Mouse (Mus musculus) CH12.LX (cell line): Measurements from ENCODE around the gene Chic2. TPM values are rescaled to one million over a fixed set of nuclear protein-coding genes. Genes with fewer than 3 reads are reported as not detected.

Experiments
- DNase-seq: peaks from one replicate; pipeline ENCODE4 v3.0.0-alpha.2; 2013; ENCODE audit errors: extremely low read depth
- H3K27ac ChIP-seq: 2 replicates; pipeline ENCODE4 v1.5.1; 2012; ENCODE audit warnings: low read depth, mild to moderate bottlenecking, control low read depth, moderate library complexity; ENCODE audit not compliant: insufficient read depth
- H3K27me3 ChIP-seq: replicated peaks from 2 replicates; pipeline ENCODE3; 2012; ENCODE audit warnings: inconsistent platforms
- H3K36me3 ChIP-seq, 2 experiments: replicated peaks in 1 of 2; 2 replicates each; pipeline versions ENCODE3 to v1.6.1; 2012; ENCODE audit warnings: inconsistent platforms in 1 of 2, low read length in 1 of 2, mild to moderate bottlenecking in 1 of 2, mixed read lengths in 1 of 2, moderate library complexity in 1 of 2; ENCODE audit not compliant: control insufficient read depth in 1 of 2, insufficient read depth in 1 of 2
- H3K4me1 ChIP-seq, 2 experiments: 2 replicates each; pipeline ENCODE4 v1.6.1; 2012; ENCODE audit warnings: inconsistent platforms in 1 of 2, moderate library complexity in 1 of 2; ENCODE audit not compliant: insufficient read depth in 2 of 2, control insufficient read depth in 1 of 2
- H3K4me2 ChIP-seq: 2 replicates; pipeline ENCODE4 v1.6.1; 2012; ENCODE audit warnings: low read depth, mild to moderate bottlenecking, control low read depth; ENCODE audit not compliant: poor library complexity, insufficient read depth, severe bottlenecking
- H3K4me3 ChIP-seq, 3 experiments: fragments of 150-350 bp in 1 of 3; sonication (generic) in 1 of 3; replicated peaks in 1 of 3; 2 replicates each; pipeline versions ENCODE3 to v1.5.1; 2011 to 2012; ENCODE audit warnings: low read depth in 2 of 3, low read length in 2 of 3, mild to moderate bottlenecking in 2 of 3, moderate library complexity in 2 of 3, control low read depth in 1 of 3, improper control_type of control experiment in 1 of 3, inconsistent platforms in 1 of 3, mixed read lengths in 1 of 3; ENCODE audit not compliant: poor library complexity in 1 of 3
- H3K79me2 ChIP-seq: replicated peaks from 2 replicates; pipeline ENCODE4 v1.6.1; 2012; ENCODE audit warnings: mild to moderate bottlenecking, moderate library complexity; ENCODE audit not compliant: control insufficient read depth, poor library complexity, insufficient read depth, severe bottlenecking; ENCODE audit errors: extremely low read depth
- H3K9ac ChIP-seq: 2 replicates; pipeline ENCODE4 v1.6.1; 2012; ENCODE audit warnings: low read depth, mild to moderate bottlenecking, control low read depth, moderate library complexity; ENCODE audit not compliant: insufficient read depth
- H3K9me3 ChIP-seq: replicated peaks from 2 replicates; pipeline ENCODE3; 2012; ENCODE audit warnings: low read length, inconsistent platforms, mixed read lengths
- BHLHE40 ChIP-seq: IDR thresholded peaks from 2 replicates; pipeline ENCODE4 v1.6.1; 2011; ENCODE audit warnings: mild to moderate bottlenecking, low read depth, low read length, improper control_type of control experiment
- CHD1 ChIP-seq: IDR thresholded peaks from 2 replicates; pipeline ENCODE4 v1.6.1; 2012; ENCODE audit warnings: low read depth, low read length, improper control_type of control experiment, inconsistent platforms
- CHD2 ChIP-seq: IDR thresholded peaks from 2 replicates; pipeline ENCODE4 v1.6.1; 2011; ENCODE audit warnings: low read length, improper control_type of control experiment
- CTCF ChIP-seq, 2 experiments: IDR thresholded peaks in 1 of 2; conservative IDR thresholded peaks in 1 of 2; 2 replicates each; pipeline ENCODE4 v1.5.1; 2011 to 2012; ENCODE audit warnings: low read depth in 2 of 2, low read length in 2 of 2, improper control_type of control experiment in 1 of 2, inconsistent platforms in 1 of 2, mild to moderate bottlenecking in 1 of 2, moderate library complexity in 1 of 2
- E2F4 ChIP-seq: IDR thresholded peaks from 2 replicates; pipeline ENCODE4 v1.6.1; 2011; ENCODE audit warnings: low read depth, low read length, improper control_type of control experiment; ENCODE audit not compliant: insufficient replicate concordance
- ELF1 ChIP-seq: IDR thresholded peaks from 2 replicates; pipeline ENCODE4 v1.6.1; 2014; ENCODE audit warnings: low read depth, mild to moderate bottlenecking, inconsistent platforms, low read length, improper control_type of control experiment
- EP300 ChIP-seq: IDR thresholded peaks from 2 replicates; pipeline ENCODE4 v1.6.1; 2011; ENCODE audit warnings: low read length, improper control_type of control experiment
- ETS1 ChIP-seq: conservative IDR thresholded peaks from 2 replicates; pipeline ENCODE4 v1.6.1; 2012; ENCODE audit warnings: low read depth, mild to moderate bottlenecking, inconsistent platforms, low read length, improper control_type of control experiment, moderate library complexity
- GABPA ChIP-seq: IDR thresholded peaks from 2 replicates; pipeline ENCODE4 v1.6.1; 2012; ENCODE audit warnings: low read depth, low read length, improper control_type of control experiment, inconsistent platforms; ENCODE audit not compliant: insufficient replicate concordance
- HCFC1 ChIP-seq: IDR thresholded peaks from 2 replicates; pipeline ENCODE4 v1.6.1; 2012; ENCODE audit warnings: low read depth, mild to moderate bottlenecking, inconsistent platforms, low read length, improper control_type of control experiment
- IRF4 ChIP-seq: IDR thresholded peaks from 2 replicates; pipeline ENCODE4 v1.6.1; 2014; ENCODE audit warnings: low read depth, mild to moderate bottlenecking, inconsistent platforms, low read length, improper control_type of control experiment
- JUN ChIP-seq: IDR thresholded peaks from 2 replicates; pipeline ENCODE4 v1.6.1; 2011; ENCODE audit warnings: low read depth, mild to moderate bottlenecking, low read length, improper control_type of control experiment, moderate library complexity; ENCODE audit not compliant: insufficient read depth
- JUND ChIP-seq: conservative IDR thresholded peaks from 2 replicates; pipeline ENCODE4 v1.6.1; 2011; ENCODE audit warnings: low read depth, low read length, improper control_type of control experiment
- KAT2A ChIP-seq: IDR thresholded peaks from 2 replicates; pipeline ENCODE4 v1.6.1; 2012; ENCODE audit warnings: low read length, improper control_type of control experiment, inconsistent platforms; ENCODE audit not compliant: insufficient replicate concordance
- MAFK ChIP-seq: IDR thresholded peaks from 2 replicates; pipeline ENCODE4 v1.6.1; 2011; ENCODE audit warnings: low read length, improper control_type of control experiment; ENCODE audit not compliant: insufficient replicate concordance
- MAX ChIP-seq: IDR thresholded peaks from 2 replicates; pipeline ENCODE4 v1.6.1; 2011; ENCODE audit warnings: low read length, improper control_type of control experiment
- MAZ ChIP-seq: IDR thresholded peaks from 2 replicates; pipeline ENCODE4 v1.6.1; 2012; ENCODE audit warnings: low read depth, mild to moderate bottlenecking, inconsistent platforms, low read length, improper control_type of control experiment, moderate library complexity
- MEF2A ChIP-seq: IDR thresholded peaks from 2 replicates; pipeline ENCODE4 v1.6.1; 2014; ENCODE audit warnings: low read depth, mild to moderate bottlenecking, inconsistent platforms, low read length, improper control_type of control experiment, borderline replicate concordance
- MXI1 ChIP-seq: IDR thresholded peaks from 2 replicates; pipeline ENCODE4 v1.6.1; 2011; ENCODE audit warnings: mild to moderate bottlenecking, low read depth, low read length, improper control_type of control experiment
- MYC ChIP-seq: IDR thresholded peaks from 2 replicates; pipeline ENCODE4 v1.6.1; 2011; ENCODE audit warnings: low read depth, mild to moderate bottlenecking, improper control_type of control experiment, low read length
- NELFE ChIP-seq: IDR thresholded peaks from 2 replicates; pipeline ENCODE4 v1.6.1; 2011; ENCODE audit warnings: low read depth, low read length, improper control_type of control experiment
- NRF1 ChIP-seq: IDR thresholded peaks from 2 replicates; pipeline ENCODE4 v1.6.1; 2014; ENCODE audit warnings: low read depth, mild to moderate bottlenecking, inconsistent platforms, low read length, improper control_type of control experiment, moderate library complexity
- PAX5 ChIP-seq: IDR thresholded peaks from 2 replicates; pipeline ENCODE4 v1.6.1; 2012; ENCODE audit warnings: low read length, inconsistent platforms, mixed read lengths
- POLR2A ChIP-seq: IDR thresholded peaks from 2 replicates; pipeline ENCODE4 v1.6.1; 2011; ENCODE audit warnings: low read depth, mild to moderate bottlenecking, improper control_type of control experiment, low read length
- POLR2AphosphoS2 ChIP-seq: IDR thresholded peaks from 2 replicates; pipeline ENCODE4 v1.6.1; 2011; ENCODE audit warnings: low read depth, low read length, improper control_type of control experiment
- RAD21 ChIP-seq: IDR thresholded peaks from 2 replicates; pipeline ENCODE4 v1.6.1; 2011; ENCODE audit warnings: low read depth, mild to moderate bottlenecking, low read length, improper control_type of control experiment, moderate library complexity
- RCOR1 ChIP-seq: conservative IDR thresholded peaks from 2 replicates; pipeline ENCODE4 v1.6.1; 2012; ENCODE audit warnings: low read depth, mild to moderate bottlenecking, inconsistent platforms, low read length, improper control_type of control experiment
- SIN3A ChIP-seq: IDR thresholded peaks from 2 replicates; pipeline ENCODE4 v1.6.1; 2012; ENCODE audit warnings: low read length, improper control_type of control experiment, inconsistent platforms
- SMC3 ChIP-seq: IDR thresholded peaks from 2 replicates; pipeline ENCODE4 v1.6.1; 2011; ENCODE audit warnings: low read depth, low read length, improper control_type of control experiment
- TBP ChIP-seq: conservative IDR thresholded peaks from 2 replicates; pipeline ENCODE4 v1.6.1; 2011; ENCODE audit warnings: low read depth, low read length, improper control_type of control experiment
- TCF12 ChIP-seq: IDR thresholded peaks from 2 replicates; pipeline ENCODE4 v1.6.1; 2014; ENCODE audit warnings: low read depth, mild to moderate bottlenecking, inconsistent platforms, low read length, improper control_type of control experiment
- UBTF ChIP-seq: IDR thresholded peaks from 2 replicates; pipeline ENCODE4 v1.6.1; 2012; ENCODE audit warnings: low read depth, mild to moderate bottlenecking, inconsistent platforms, low read length, improper control_type of control experiment, moderate library complexity
- USF1 ChIP-seq: IDR thresholded peaks from 2 replicates; pipeline ENCODE4 v1.6.1; 2014; ENCODE audit warnings: low read depth, mild to moderate bottlenecking, inconsistent platforms, low read length, improper control_type of control experiment
- USF2 ChIP-seq: conservative IDR thresholded peaks from 2 replicates; pipeline ENCODE4 v1.6.1; 2011; ENCODE audit warnings: low read depth, low read length, improper control_type of control experiment
- ZC3H11A ChIP-seq: IDR thresholded peaks from 2 replicates; pipeline ENCODE4 v1.6.1; 2012; ENCODE audit warnings: low read depth, mild to moderate bottlenecking, inconsistent platforms, low read length, improper control_type of control experiment
- ZKSCAN1 ChIP-seq: IDR thresholded peaks from 2 replicates; pipeline ENCODE4 v1.6.1; 2012; ENCODE audit warnings: low read depth, inconsistent platforms, low read length, improper control_type of control experiment, borderline replicate concordance
- ZMIZ1 ChIP-seq: IDR thresholded peaks from 2 replicates; pipeline ENCODE4 v1.6.1; 2012; ENCODE audit warnings: low read depth, mild to moderate bottlenecking, inconsistent platforms, low read length, improper control_type of control experiment
- ZNF384 ChIP-seq: IDR thresholded peaks from 2 replicates; pipeline ENCODE4 v1.6.1; 2012; ENCODE audit warnings: low read depth, low read length, improper control_type of control experiment, inconsistent platforms
- dilution Hi-C: fragments of 300-500 bp; cut with MboI; formaldehyde crosslinking; loops from 2 replicates; pipeline ENCODE4 v1.14.3; 2020; ENCODE audit warnings: low sequenced_read_pairs; ENCODE audit not compliant: extremely low pct_unique_long_range_greater_than_20kb, extremely low pct_ligation_motif_present
- in situ Hi-C: fragments of 300-500 bp; cut with MboI; formaldehyde crosslinking; loops from 3 replicates; pipeline ENCODE4 v1.14.3; 2019; ENCODE audit warnings: low sequenced_read_pairs, low pct_ligation_motif_present, low pct_unique_long_range_greater_than_20kb, mixed read lengths
- polyA plus RNA-seq: library from polyadenylated mRNA; unstranded; fragments of >175 nt; gene quantifications from 2 replicates; pipeline ENCODE4 v1.2.1, GENCODE M21; 2012; ENCODE audit warnings: low read depth; ENCODE audit not compliant: insufficient read length
- total RNA-seq, 2 experiments: library from RNA; depleted of rRNA; stranded (reverse); fragments of 300-350 nt in 1 of 2; fragments of >200 nt in 1 of 2; gene quantifications; 2 replicates each; pipeline ENCODE4 v1.2.3; 2012 to 2014

Gene Chic2
- total and polyA plus RNA-seq, 3 experiments = 28.2 to 41.6 (median 40.8) TPM

GRCm38 (mm10) chr5:75067125-75067756 is 22.7 kb upstream of the Chic2 start:
- no peaks in the 10 kb centered on the region for H3K79me2 ChIP-seq
- peaks cover 5% of the 10 kb centered on the region for H3K9me3 ChIP-seq
- dilution Hi-C loops = no loop called here
- TF ChIP-seq JUND (no peak), USF1 (no peak), SIN3A (peak; percentile 44; the same call in 1 of the 2 replicates), EP300 (no peak), MAFK (no peak), ZKSCAN1 (no peak), IRF4 (no peak; the same call in 1 of the 2 replicates), USF2 (no peak), MXI1 (peak; percentile 69; the same call in 1 of the 2 replicates), MAZ (no peak), MYC (peak; percentile 64; the same call in 1 of the 2 replicates), MAX (peak; percentile 48; the same call in 1 of the 2 replicates), TCF12 (0 out of 2 replicates have a peak, but pooled peaks have one; percentile 26), JUN (no peak), PAX5 (no peak), ZMIZ1 (0 out of 2 replicates have a peak, but pooled peaks have one; percentile 28), CHD1 (no peak), E2F4 (no peak), RCOR1 (no peak), HCFC1 (peak; percentile 12; the same call in 1 of the 2 replicates), UBTF (no peak), MEF2A (no peak), POLR2A (peak; percentile 75; the same call in 1 of the 2 replicates), ZNF384 (no peak), GABPA (no peak), CTCF (conservative IDR thresholded peaks at IDR 0.05 in 1 of 2, IDR thresholded peaks at IDR 0.05 in 1 of 2; ENCODE audit: low read depth in 2 of 2, low read length in 2 of 2) (no peak), ELF1 (no peak), SMC3 (no peak), POLR2AphosphoS2 (no peak), KAT2A (no peak), ETS1 (no peak), RAD21 (no peak), NELFE (peak; percentile 64), TBP (no peak), CHD2 (no peak), ZC3H11A (no peak), BHLHE40 (no peak; the same call in none of the 2 replicates), NRF1 (peak; percentile 99)
- H3K27ac ChIP-seq = peak overlapping the region; percentile 96
- peak; percentile 87 for DNase-seq
- in situ Hi-C loops = no loop called here
- H3K27me3 ChIP-seq = no peaks in the 10 kb centered on the region
- peak overlapping the region; percentile 35 for H3K4me2 ChIP-seq
- H3K36me3 ChIP-seq = peaks cover 0 to 5% of the 10 kb centered on the region in 2 experiments
- peak overlapping the region; percentile 30 to 72 (median 55) for H3K4me3 ChIP-seq
- peaks cover 2 to 24% of the 10 kb centered on the region in 2 experiments; a peak in 2 of 4 replicates for H3K4me1 ChIP-seq
- peak overlapping the region; percentile 21; the same call in 1 of the 2 replicates for H3K9ac ChIP-seq
